Mouse (Mus musculus) layer of hippocampus, postnatal 25 days (tissue): ENCODE measurements around the gene Ehbp1l1. TPM values are rescaled to one million over a fixed set of nuclear protein-coding genes. Genes with fewer than 3 reads are reported as not detected.

Experiments used
- DNase-seq, 2 experiments: peaks; one replicate each; pipeline ENCODE4 v3.0.0; 2022; ENCODE audit warnings: mixed read lengths in 2 of 2, low spot score in 1 of 2; ENCODE audit errors: extremely low spot score in 1 of 2
- total RNA-seq, 2 experiments: library from RNA; stranded (reverse); gene quantifications; 2 replicates each; pipeline ENCODE4 v1.2.3; 2021

Gene Ehbp1l1
- total RNA-seq, result 10 to 100 TPM; 14.6 to 17.2 TPM

- no peak for DNase-seq
Measured at GRCm38 (mm10) chr19:5725767-5726515, at the start of gene Ehbp1l1. Ehbp1l1 (minus strand) TSS chr19:5726317.

GRCm38 (mm10) chr19:5770925-5771860 is 45.1 kb upstream of the Ehbp1l1 start, which contains the start of gene Scyl1:
Scyl1 (minus strand) TSS chr19:5771419.
- peak; percentile 81 to 90 for DNase-seq

GRCm38 (mm10) chr19:5770311-5770710 is 44.2 kb upstream of the Ehbp1l1 start:
- DNase-seq, result no peak

GRCm38 (mm10) chr19:5767271-5767670 is 41.2 kb upstream of the Ehbp1l1 start:
- DNase-seq, result no peak

GRCm38 (mm10) chr19:5763163-5763562 is 37.0 kb upstream of the Ehbp1l1 start:
- no peak for DNase-seq

GRCm38 (mm10) chr19:5758878-5759403 is 32.8 kb upstream of the Ehbp1l1 start:
- no peak for DNase-seq

- no peak for DNase-seq
Measured at GRCm38 (mm10) chr19:5756991-5757636, 31.0 kb upstream of the Ehbp1l1 start.

- peak; percentile 38 to 45 for DNase-seq
Measured at GRCm38 (mm10) chr19:5756321-5756985, 30.3 kb upstream of the Ehbp1l1 start.

GRCm38 (mm10) chr19:5751742-5752141 is 25.6 kb upstream of the Ehbp1l1 start:
- DNase-seq, result no peak

- no peak for DNase-seq
Measured at GRCm38 (mm10) chr19:5750951-5751350, 24.8 kb upstream of the Ehbp1l1 start.

GRCm38 (mm10) chr19:5749476-5749875 is 23.4 kb upstream of the Ehbp1l1 start:
- no peak for DNase-seq

- DNase-seq, result no peak
Measured at GRCm38 (mm10) chr19:5746907-5747363, 20.8 kb upstream of the Ehbp1l1 start.

- no peak for DNase-seq
Measured at GRCm38 (mm10) chr19:5745756-5746710, 19.9 kb upstream of the Ehbp1l1 start.

GRCm38 (mm10) chr19:5743576-5743975 is 17.5 kb upstream of the Ehbp1l1 start:
- no peak for DNase-seq

GRCm38 (mm10) chr19:5742241-5742641 is 16.1 kb upstream of the Ehbp1l1 start:
- DNase-seq, result no peak

GRCm38 (mm10) chr19:5741641-5742240 is 15.6 kb upstream of the Ehbp1l1 start:
- peak; percentile 64 for DNase-seq

GRCm38 (mm10) chr19:5740320-5741317 is 14.5 kb upstream of the Ehbp1l1 start, which contains the start of gene Ltbp3:
Ltbp3 (plus strand) TSS chr19:5740904.
- DNase-seq, result no peak
